Mouse (Mus musculus) layer of hippocampus, postnatal 36 days (tissue): ENCODE data around the gene R3hdm4. TPM values are rescaled to one million over a fixed set of nuclear protein-coding genes. Genes with fewer than 3 reads are reported as not detected.
"Not testable (repeated sequence)": the region's sequence is repeated elsewhere in the genome, so short reads cannot be mapped to it uniquely, and the experiment has no call there.

ENCODE experiments used
- DNase-seq, 2 experiments: peaks; one replicate each; pipeline ENCODE4 v3.0.0; 2022
- total RNA-seq, 2 experiments: library from RNA; stranded (reverse); gene quantifications; 2 replicates each; pipeline ENCODE4 v1.2.3; 2021

The R3hdm4 gene
- total RNA-seq, 2 experiments from 2014 or later: 397 to 399 TPM

DNA sequence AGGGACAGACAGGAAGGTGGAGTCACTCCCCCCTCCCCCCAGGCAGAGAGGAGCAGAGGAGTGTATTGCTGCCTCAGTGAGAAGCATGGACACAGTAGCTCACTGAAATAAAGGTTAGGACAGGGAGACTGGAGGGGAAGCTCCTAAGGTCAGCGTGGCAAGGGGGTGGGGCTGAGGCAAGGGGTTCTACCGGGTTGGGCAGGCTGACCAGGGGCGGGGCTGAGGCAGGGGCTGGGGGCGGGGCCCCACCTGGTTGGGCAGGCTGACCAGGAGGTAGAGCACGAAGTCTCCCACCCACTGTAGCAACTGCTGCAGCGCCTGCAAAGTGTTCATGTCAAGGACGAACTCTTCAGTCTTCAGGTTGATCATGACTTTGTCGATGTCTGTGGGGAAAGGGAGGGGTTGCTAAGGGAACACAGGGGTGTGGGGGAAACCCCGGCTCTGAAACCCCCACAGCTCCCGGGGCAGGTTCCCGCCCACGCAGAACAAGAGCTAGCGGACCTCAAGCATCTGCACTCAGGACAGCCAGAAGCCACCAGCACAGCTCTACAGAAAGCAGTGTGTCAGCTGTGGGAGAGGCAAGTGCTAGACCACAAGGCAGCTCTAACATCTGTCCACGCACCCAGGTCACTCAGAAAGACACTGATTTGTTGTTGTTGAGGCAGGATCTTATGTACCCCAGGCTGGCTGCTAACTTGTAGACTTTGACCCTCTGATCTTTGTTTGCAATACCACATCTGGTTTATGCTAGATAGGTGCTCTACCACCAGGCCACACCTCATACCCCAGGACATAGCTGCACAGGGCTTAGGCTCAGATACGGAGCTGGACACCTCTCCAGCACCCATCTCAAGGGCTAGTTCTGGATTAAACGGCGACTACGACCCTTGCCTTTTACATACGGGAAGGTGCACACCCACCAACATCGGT, 23.4 kb downstream of the R3hdm4 start:
- no peak for DNase-seq

DNA sequence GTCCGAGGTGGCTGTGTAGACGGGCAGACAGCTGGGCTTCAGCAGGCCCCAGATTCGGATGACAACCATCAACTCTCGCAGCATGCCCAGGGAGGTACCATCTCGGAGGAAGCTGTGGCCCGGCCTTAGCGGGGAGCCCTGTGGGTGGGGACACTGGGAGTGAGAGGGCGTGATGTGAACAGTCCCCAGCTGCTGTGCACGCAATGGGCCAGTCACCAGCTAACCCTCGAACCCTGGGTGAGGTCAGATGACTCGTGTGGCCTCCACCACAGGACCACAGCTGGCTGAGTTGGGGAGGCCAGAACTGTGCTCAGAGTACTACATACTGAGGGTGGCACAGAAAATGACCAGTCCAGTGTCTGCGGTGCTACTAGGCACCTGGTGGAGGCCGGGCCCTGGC, 24.2 kb downstream of the R3hdm4 start:
- DNase-seq: no peak

DNA sequence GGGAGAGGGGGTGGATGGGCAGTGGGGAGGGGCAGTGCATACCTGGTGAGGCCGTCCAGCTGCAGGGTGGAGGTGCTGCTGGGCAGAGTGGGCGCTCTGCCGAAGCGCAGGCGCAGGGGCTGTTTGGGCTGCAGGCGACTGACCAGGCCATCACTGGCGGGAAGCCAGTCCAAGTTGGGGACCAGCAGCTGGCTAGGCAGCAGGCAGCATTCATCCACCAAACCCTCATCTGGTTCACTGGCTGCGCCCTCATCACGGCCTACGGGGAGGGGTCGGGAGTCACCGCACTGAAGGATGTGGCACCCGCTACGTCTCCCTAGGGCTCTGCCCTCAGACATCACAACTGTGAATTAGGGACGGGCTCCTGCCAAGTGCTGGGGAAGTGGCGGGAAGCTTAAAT, 24.7 kb downstream of the R3hdm4 start:
- no peak for DNase-seq

DNA sequence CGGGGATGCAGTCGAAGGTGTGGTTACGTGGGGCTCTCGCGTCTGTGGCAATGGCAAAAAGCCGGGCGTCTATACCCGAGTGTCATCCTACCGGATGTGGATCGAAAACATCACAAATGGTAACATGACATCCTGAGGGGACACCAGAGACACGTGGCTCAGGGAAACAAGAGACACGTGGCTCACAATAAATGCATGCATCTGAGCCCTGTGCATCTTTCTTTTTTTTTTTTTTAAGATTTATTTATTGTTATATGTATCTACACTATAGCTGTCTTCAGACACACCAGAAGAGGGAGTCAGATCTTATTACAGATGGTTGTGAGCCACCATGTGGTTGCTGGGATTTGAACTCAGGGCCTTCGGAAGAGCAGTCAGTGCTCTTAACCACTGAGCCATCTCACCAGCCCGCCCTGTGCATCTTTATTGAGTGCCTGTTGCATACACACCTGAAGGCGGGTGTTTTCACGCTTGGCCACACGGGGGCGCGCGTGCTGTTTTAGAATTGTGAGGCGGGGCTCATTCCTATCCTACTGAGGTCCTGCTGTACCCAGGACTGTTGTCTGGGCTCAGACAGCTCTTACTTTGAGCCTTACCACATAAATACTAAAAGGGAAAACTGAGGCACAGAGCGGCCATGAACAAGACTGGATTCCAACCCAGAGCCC, 28.4 kb downstream of the R3hdm4 start:
- peak; percentile 65 to 78 for DNase-seq

DNA sequence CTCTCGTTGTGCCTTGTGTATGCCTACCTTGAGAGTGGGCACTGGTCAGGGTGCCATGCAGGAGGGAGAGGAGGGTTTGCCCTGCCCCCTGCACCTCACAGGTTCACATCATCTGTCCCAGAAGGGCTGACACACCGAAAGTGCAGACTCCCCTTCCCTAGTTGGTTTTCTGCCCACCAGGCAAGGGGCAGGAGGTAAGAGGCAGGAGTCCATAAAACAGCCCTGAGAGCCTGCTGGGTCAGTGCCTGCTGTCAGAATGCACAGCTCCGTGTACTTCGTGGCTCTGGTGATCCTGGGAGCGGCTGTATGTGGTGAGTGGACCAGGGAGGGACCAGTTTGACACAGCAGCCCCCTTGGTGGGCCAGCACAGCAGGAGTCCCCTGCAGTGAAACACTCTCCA, 30.3 kb downstream of the R3hdm4 start, which contains the start of gene Cfd:
Cfd (plus strand) TSS at position 184 of the 400 bp plus-strand sequence.
- DNase-seq: no peak

DNA sequence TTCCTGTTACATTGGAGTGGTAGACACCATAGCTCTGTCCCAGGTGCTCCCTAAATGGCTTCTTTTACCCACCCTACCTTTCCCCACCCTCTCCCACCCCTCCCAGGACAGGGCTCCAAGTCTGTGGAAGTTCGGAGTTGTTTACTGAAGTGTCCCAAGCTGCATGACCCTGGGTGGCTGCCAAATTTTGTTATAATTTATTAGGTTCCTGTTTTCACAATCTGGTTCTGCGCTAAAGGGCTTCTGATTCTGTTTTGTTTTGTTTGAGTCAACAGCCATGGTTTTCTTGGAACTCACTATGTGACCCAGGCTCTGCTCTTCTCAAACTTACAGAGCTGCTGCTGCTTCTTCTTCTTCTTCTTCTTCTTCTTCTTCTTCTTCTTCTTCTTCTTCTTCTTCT, 31.6 kb downstream of the R3hdm4 start:
- no peak for DNase-seq

DNA sequence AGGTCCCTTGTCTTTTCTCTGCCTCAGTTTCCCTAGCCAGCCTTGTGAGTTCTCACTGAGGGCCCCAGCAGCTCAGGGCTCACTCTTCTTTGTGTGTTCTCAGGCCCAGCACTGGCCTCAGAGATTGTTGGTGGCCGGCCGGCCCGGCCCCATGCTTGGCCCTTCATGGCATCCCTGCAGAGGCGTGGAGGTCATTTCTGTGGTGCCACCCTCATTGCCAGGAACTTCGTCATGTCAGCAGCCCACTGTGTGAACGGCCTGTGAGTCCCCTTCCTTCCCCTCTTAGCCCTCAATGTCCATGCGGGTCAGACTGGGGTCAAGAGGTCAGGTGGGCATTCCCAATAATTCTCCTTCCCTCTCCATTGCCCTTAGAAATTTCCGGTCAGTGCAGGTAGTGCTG, 34.4 kb downstream of the R3hdm4 start:
- no peak for DNase-seq

DNA sequence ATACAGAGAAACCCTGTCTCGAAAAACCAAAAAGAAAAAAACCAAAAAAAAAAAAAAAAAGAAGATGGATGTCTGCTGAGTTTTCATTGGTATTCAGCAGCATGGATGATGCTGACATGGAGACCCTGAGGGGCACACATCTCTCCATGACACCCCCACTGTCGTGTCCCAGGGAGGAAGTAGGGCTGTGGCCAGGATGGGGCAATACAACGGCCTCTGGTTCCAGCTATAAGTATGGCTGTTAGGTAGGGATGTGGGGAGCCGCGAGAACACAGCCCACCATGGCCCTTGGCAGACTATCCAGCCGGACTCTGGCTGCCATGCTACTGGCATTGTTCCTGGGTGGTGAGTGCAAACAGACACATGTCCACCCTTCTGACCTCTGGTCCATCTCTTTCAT, 35.0 kb downstream of the R3hdm4 start, which contains the start of gene Elane:
Elane (plus strand) TSS at position 194 of the 400 bp plus-strand sequence.
- no peak for DNase-seq

DNA sequence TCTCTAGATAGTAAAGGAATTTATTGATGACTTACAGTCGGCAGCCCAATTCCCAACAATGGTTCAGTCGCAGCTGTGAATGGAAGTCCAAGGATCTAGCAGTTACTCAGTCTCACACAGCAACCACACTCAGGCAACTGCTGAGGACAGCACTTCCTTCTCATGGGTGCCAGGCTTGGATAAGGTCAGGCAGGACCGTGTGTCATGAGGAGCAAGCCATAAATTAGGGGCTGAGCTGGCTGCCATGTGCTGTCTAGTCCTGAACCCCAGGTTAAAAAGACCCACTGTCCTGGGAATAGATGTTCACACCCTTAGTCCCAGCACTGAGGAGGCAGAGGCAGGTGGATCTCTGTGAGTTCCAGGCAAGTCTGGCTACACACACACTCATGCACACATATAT, 36.1 kb downstream of the R3hdm4 start:
- DNase-seq: not testable (repeated sequence)

DNA sequence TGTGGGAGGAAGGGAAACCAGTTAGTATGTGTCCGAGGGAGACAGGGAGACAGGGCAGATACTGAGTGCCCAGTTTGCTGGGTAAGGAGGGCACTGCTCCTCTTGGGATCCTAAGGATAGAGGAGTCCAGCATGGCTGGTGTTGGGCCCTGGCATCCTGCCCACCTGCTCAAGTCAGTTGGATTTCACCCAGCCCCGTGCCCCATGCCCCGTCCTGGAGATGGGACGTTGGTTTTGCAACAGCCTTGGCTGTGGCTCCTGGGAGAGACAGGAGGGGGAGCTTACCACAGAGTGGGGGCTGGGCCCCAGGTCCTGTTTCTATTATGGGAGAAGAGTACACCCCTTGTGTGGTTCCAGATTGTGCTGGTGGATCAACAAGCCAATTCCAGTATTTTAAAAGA, 36.6 kb downstream of the R3hdm4 start:
- no peak for DNase-seq

DNA sequence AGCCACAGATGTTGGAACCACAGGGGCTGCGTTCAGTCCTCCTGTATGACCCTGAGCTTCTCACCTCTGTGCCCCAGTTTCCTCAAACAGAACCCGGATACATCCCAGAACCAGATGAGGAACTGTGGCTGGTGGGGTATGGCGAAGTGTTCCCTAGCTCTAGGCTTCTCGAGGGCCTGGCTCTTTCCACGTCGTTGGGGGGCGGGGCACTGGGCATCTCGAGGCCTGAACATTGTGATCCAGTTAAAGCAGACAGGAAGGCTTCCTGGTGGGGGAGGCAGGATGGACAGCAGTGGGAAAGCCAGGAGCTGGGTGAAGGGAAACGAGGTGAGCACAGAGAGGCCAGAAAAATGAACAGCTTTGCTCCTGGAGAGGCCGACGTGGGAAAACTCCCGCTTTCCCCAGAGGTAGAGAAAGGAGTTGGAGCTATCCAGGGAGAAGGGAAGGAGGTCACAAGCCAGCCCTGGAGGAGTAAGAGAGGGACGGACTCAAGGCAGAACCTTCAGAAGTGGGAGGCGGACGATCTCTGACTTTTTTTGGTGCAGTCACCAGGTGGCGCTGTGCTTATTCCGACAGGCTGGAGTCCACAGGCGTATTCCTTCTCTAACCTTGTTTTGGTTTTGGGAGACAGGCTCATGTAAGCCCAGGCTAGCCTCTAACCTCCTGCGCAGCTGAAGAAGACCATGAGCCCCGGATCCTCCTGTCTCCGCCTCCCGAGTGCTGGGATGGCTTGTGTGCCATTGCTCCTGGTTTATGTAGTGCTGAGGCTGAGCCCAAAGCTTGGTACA, 37.5 kb downstream of the R3hdm4 start:
- peak; percentile 68 to 75 for DNase-seq

DNA sequence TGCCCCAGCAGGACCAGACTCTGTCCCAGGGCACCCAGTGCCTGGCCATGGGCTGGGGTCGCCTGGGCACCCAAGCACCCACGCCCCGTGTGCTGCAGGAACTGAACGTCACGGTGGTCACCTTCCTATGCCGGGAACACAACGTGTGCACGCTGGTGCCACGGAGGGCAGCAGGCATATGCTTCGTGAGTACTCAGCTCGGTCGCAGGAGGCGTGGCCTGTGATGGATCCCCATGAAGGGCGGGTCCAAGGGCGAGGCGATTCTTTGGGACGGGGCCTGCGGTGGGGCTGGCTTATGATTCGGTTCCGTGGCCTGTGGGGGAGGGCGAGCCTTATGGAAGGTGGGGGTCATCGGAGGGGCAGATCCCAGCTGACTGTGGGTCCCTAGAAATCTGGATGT, 39.0 kb downstream of the R3hdm4 start:
- no peak for DNase-seq

DNA sequence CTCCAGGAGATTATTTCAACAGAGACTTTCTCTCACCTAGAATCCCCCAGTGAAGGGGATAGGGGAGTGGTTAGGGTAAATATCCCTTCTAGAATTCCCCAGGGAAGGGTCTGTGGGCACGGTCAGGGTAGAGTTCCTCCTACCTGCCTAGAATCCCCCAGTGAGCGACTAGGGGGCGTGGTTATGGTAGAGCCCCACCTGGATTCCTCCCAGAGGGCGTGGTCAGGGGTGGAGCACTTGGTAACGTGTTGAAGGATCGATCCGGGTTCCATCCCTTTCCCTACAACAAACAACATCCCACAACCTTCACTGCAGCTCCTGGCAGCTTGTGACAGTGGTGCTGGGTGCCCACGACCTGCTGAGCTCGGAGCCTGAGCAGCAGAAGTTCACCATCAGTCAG, 40.3 kb downstream of the R3hdm4 start:
- no peak for DNase-seq

DNA sequence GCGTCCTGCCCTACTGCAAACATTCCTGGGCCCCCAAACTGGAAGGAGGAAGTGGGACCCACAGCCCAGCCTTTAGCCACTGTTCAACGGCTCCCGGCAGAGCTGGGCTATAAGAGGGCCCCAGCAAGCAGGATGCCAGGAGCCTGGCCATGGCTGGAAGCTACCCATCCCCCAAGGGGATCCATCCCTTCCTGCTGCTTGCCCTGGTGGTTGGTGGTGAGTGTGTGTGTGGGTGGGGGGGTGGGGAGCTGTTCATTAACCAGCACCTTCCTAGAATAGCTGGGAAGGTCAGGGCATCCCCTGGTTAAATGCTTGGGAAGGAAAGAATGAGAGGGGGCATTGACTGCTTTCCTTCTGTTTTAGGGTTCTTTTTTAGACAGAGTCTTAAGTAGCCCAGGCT, 41.5 kb downstream of the R3hdm4 start:
- no peak for DNase-seq

DNA sequence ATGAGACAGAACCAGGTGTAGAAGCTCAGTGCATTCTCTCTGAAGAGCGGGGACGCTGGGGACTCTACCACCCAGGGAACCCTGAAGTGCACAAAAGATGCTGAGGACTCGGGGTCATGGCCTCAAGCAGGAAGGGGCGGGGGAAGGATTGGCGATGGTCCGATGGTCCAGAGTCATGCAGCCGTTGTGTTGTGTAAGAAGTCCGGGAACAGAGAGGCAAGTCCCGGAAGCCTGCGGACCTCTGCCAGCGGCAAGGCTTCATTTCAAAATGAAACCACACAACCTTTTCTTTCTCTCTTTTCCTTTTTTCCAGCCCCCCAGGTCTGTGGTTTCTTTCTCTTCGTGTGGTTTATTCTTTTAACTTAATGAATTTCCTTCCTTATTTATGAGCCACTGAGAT, 43.3 kb downstream of the R3hdm4 start:
- no peak for DNase-seq

DNA sequence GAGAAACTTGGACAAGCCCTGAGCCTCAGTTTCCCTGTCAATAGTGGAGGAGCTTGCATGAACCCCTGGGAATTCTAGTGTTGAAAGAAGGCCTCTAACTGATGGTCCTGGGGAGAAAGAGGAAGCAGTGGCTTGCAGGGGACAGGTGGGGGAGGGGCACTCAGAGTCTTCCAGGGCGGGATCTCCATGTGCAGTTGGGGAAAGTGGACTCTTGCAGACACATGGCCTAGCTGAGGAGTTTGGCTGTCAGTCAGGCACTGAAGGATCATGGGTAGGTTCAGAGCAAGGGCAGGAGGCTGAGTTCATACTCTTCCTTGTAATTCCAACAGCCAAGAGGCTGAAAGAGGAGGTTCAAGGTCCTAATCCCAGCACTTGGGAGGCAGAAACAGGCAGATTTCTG, 43.8 kb downstream of the R3hdm4 start:
- no peak for DNase-seq

DNA sequence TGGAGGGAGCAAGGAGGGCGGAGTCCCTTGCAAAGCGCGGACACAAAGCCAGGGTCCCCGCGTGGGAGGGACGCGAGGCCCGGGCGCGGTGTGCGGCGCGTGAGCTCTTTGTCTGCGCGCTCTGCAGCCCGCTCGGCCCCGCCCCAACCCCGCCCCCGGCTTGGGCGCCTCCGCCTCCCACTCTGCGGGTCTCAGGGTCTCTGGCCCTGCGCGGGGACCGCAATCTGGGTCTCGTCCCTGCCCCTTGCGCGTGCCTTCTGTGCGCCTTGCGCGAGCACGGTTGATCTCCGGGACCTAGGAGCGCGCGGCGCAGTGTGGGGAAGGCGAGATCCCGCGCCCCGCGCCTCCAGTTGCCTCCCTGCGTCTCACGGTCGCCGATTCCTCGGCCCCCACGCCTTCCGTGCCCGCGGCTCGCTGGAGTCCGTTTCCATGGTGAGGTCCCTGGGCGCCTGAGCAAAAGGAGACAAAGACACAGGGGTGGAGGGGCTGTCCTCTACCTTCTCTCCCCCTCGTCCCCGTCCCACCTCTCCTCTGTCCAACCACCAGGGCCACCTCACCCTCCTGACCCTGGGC, 46.6 kb downstream of the R3hdm4 start, which contains the start of the genes Prtn3 and Plppr3:
Prtn3 (plus strand) TSS at position 187 of the 573 bp plus-strand sequence.
Plppr3 (minus strand) TSS at position 345 of the 573 bp plus-strand sequence.
- DNase-seq: no peak

DNA sequence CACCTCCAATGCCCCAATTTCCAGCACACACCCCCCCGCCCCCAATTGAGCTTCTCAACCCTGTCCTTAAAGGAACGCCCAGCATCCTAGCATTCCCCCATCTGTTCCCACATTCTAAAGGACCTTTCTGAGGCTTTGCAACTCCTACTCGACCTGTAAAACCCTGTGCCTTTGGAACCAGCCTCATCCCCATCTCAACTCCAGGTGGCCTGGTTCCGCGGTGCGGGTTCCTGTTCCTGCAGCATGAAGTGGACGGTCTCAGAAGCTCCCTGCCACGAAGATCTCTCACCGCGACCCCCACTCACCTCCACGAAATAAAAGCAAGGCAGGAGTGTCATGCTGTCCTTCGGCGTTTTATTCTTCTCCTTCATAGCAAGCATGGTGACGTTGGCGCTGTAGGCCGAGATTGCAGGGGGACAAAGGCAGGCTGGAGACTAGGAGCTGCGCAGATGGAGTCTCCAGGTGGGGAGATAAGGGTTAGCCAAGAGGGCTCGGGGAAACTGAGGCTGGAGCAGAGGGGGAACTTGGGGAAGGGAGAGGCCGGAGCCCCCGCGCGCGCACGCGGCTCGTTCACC, 47.2 kb downstream of the R3hdm4 start:
- DNase-seq: no peak

DNA sequence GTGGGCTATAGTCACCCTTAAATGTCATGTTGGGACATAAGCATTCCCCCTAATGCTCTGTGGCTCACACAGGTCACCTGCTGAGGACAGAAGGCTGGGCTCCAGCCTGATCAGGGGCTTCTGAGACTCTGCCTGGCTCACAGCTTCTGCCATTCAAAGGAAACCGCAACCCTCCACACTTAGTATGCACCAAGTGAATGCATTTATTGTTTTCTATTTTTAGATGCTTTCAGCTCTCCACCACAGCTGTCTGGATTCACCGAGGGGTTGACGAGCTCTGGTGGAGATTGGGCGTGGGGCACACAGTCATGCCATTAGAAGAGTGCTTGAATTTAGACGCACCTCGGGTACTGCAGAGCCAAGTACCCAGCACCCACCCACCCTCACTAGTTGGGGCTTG, 47.7 kb downstream of the R3hdm4 start:
- no peak for DNase-seq

DNA sequence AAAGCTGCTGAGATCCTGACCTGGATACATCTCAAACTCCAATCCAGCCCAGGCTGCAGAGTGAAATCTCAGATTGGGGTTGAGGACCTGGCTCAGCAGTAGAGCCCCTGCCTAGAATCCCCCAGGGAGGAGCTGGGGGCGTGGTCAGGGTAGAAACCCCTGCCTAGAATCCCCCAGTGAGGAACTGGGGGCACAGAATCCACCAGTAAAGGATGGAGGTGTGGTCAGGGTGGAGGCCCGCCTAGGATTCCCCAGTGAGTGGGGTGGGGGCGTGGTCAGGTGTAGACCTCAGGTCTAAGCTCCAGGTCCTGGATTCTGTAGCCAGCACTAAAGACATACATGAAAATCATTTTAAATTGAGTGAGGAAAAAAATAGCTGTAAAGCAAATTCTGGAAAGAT, 48.1 kb downstream of the R3hdm4 start:
- no peak for DNase-seq

DNA sequence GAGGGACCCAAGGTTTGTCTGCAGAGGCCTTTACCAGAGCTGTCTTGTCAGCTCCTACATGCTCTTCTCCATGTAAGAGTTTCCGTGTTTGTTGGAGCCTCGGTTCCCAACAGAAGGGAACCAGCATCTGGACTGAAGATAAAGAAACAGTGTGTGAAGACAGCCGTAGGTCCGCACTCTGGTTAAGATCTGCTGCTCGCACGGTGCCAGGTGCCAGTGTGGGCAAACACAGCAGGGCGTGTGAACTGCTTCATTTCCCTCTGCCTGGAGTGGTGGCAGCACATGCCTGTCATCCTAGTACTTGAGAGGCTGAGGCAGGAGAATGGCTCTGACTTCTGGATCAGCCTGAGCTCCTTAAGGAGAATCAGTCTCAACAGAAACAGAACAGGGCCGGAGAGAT, 49.2 kb downstream of the R3hdm4 start:
- no peak for DNase-seq

DNA sequence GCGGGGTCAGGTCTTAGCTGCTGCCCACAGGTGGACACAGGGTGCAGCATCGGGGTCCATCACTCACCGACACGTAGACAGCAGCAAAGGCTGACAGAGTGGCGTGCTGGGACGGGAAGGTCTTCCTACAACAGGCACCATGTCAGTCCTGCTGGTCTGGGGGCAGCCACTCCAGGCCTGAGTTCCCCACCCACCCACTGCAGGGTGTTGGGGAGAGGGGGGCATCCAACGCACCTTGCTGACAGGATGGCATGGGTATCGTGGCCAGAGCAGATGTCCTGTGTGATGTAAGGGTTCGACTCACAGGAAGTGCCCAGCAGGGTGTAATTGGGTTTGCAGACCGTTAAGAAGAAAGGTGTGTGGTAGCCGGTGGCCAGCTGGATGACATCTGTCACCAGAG, 54.4 kb downstream of the R3hdm4 start:
- DNase-seq: no peak
